In the genomic region with DNA sequence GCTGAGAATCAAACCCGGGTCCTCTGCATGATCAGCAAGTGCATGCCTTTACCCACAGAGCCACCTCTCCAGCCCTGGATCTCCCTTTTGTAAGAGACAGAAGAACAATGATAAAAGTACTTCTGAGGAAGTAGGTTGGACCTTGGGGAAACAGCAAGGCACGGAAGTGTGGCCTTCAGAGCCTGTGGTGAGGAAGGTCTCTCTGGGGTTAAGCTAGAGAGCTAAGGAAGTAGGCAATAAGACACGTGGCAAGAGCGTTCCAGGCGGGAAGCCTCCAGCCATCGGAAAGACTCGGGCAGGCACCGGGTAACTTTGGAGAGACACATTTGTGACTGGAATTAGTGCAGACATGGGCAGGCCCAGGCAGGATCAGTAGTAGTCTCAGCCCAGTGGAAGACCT, we compare ENCODE assay signal across 26 mouse cellular contexts. TPM values are rescaled to one million over a fixed set of nuclear protein-coding genes. Genes with fewer than 3 reads are reported as not detected.
"Had no signal": no experiment of that assay in that cellular context is flagged by ENCODE, and none has a peak within 500 bp of the region (broad histone marks: within the 10 kb centered on the region; RNA-seq: fewer than 3 reads in every experiment).

No protein-coding gene starts in this region.

- H3K27me3 ChIP-seq: heart, embryonic 15.5 days; hindbrain, embryonic 13.5 days; hindbrain, embryonic 15.5 days; limb, embryonic 12.5 days; liver, embryonic 13.5 days; liver, embryonic 15.5 days had no signal

- H3K9me3 ChIP-seq: heart, embryonic 15.5 days; hindbrain, embryonic 13.5 days; hindbrain, embryonic 15.5 days; limb, embryonic 10.5 days; liver, embryonic 15.5 days had no signal

- H3K27ac ChIP-seq: heart, adult 2 months; heart, embryonic 13.5 days; heart, embryonic 15.5 days; hindbrain, embryonic 13.5 days; hindbrain, embryonic 15.5 days; hindbrain, postnatal 0 days; left cerebral cortex, adult 2 months; limb, embryonic 10.5 days; limb, embryonic 12.5 days; liver, embryonic 13.5 days; liver, embryonic 15.5 days had no signal

- H3K36me3 ChIP-seq: heart, embryonic 13.5 days; heart, embryonic 15.5 days; hindbrain, embryonic 13.5 days; hindbrain, embryonic 15.5 days; limb, embryonic 10.5 days; limb, embryonic 12.5 days; liver, embryonic 13.5 days; liver, embryonic 15.5 days had no signal

- DNase-seq: gastrocnemius, postnatal 14 days; gastrocnemius, postnatal 36 days; heart, adult 2 months; heart, postnatal 14 days; heart, postnatal 36 days; kidney, adult 18-20 months; kidney, adult 8-10 months; kidney, postnatal 10 days; kidney, postnatal 36 days; layer of hippocampus, adult 9-11 months; layer of hippocampus, postnatal 36 days; liver; liver, embryonic 13.5 days had no signal

- H3K4me2 ChIP-seq: heart, embryonic 11.5 days; heart, embryonic 13.5 days; heart, embryonic 15.5 days; hindbrain, embryonic 13.5 days; hindbrain, embryonic 15.5 days; limb, embryonic 12.5 days; liver, embryonic 11.5 days; liver, embryonic 13.5 days; liver, embryonic 15.5 days had no signal

- H3K4me3 ChIP-seq: heart, adult 2 months; heart, embryonic 13.5 days; heart, embryonic 15.5 days; hindbrain, embryonic 13.5 days; hindbrain, embryonic 15.5 days; left cerebral cortex, adult 2 months; limb, embryonic 10.5 days; limb, embryonic 12.5 days; liver, embryonic 13.5 days; liver, embryonic 15.5 days had no signal

- H3K9ac ChIP-seq: heart, embryonic 13.5 days; heart, embryonic 15.5 days; hindbrain, embryonic 13.5 days; hindbrain, embryonic 15.5 days; limb, embryonic 12.5 days; liver, embryonic 13.5 days; liver, embryonic 15.5 days had no signal

- H3K4me1 ChIP-seq: heart, embryonic 13.5 days; heart, embryonic 15.5 days; hindbrain, embryonic 13.5 days; hindbrain, embryonic 15.5 days had no signal

- ATAC-seq: hindbrain, postnatal 0 days; intestine, embryonic 16.5 days had no signal

RNA-seq across cellular contexts. Expression of a gene that starts 21.9 kb away (rescaled TPM):
- total RNA-seq: hematopoietic stem cell, adult 5-6 weeks had no signal
